Mouse (Mus musculus): ENCODE data around the gene C330007P06Rik.
"Not testable (repeated sequence)": the region's sequence is repeated elsewhere in the genome, so short reads cannot be mapped to it uniquely, and the experiment has no call there.

Gene C330007P06Rik

GRCm38 (mm10) chrX:36873765-36874164 is at the start of gene C330007P06Rik, which contains the start of gene Ube2a:
Gene C330007P06Rik, minus strand, starts transcription at chrX:36874111.
Gene Ube2a, plus strand, starts transcription at chrX:36873900.
- in situ Hi-C loops (cut with MboI; ENCODE audit: low pct_unique_long_range_greater_than_20kb in 1 of 2, low sequenced_read_pairs in 2 of 2, unreplicated experiment in 1 of 2) = no loop called here

- in situ Hi-C loops (cut with MboI; ENCODE audit: low pct_unique_long_range_greater_than_20kb in 1 of 2, low sequenced_read_pairs in 2 of 2, unreplicated experiment in 1 of 2) = no loop called here
Observed at GRCm38 (mm10) chrX:36921346-36921745, 47.4 kb upstream of the C330007P06Rik start.

GRCm38 (mm10) chrX:36917749-36918148 is 43.8 kb upstream of the C330007P06Rik start:
- in situ Hi-C loops (cut with MboI; ENCODE audit: low pct_unique_long_range_greater_than_20kb in 1 of 2, low sequenced_read_pairs in 2 of 2, unreplicated experiment in 1 of 2) = loop anchor here in 1 of 2 experiments (10.0 kb wide), 1 partner anchor 107 kb away; no protein-coding TSS in a partner anchor

GRCm38 (mm10) chrX:36911343-36911742 is 37.4 kb upstream of the C330007P06Rik start:
- in situ Hi-C loops (cut with MboI; ENCODE audit: low pct_unique_long_range_greater_than_20kb in 1 of 2, low sequenced_read_pairs in 2 of 2, unreplicated experiment in 1 of 2) = loop anchor here in 1 of 2 experiments (10.0 kb wide), 1 partner anchor 113 kb away; no protein-coding TSS in a partner anchor

GRCm38 (mm10) chrX:36906539-36906938 is 32.6 kb upstream of the C330007P06Rik start:
- in situ Hi-C loops (cut with MboI; ENCODE audit: low pct_unique_long_range_greater_than_20kb in 1 of 2, low sequenced_read_pairs in 2 of 2, unreplicated experiment in 1 of 2) = no loop called here

- in situ Hi-C loops (cut with MboI; ENCODE audit: low pct_unique_long_range_greater_than_20kb in 1 of 2, low sequenced_read_pairs in 2 of 2, unreplicated experiment in 1 of 2) = no loop called here
Observed at GRCm38 (mm10) chrX:36903115-36903768, 29.3 kb upstream of the C330007P06Rik start.

GRCm38 (mm10) chrX:36902321-36903114 is 28.6 kb upstream of the C330007P06Rik start, which contains the start of gene Nkrf:
Gene Nkrf, minus strand, starts transcription at chrX:36902899.
- in situ Hi-C loops (cut with MboI; ENCODE audit: low pct_unique_long_range_greater_than_20kb in 1 of 2, low sequenced_read_pairs in 2 of 2, unreplicated experiment in 1 of 2) = no loop called here

GRCm38 (mm10) chrX:36901655-36902054 is 27.7 kb upstream of the C330007P06Rik start:
- in situ Hi-C loops (cut with MboI; ENCODE audit: low pct_unique_long_range_greater_than_20kb in 1 of 2, low sequenced_read_pairs in 2 of 2, unreplicated experiment in 1 of 2) = no loop called here

GRCm38 (mm10) chrX:36898931-36899330 is 25.0 kb upstream of the C330007P06Rik start:
- in situ Hi-C loops (cut with MboI; ENCODE audit: low pct_unique_long_range_greater_than_20kb in 1 of 2, low sequenced_read_pairs in 2 of 2, unreplicated experiment in 1 of 2) = not testable (repeated sequence)

GRCm38 (mm10) chrX:36884719-36885118 is 10.8 kb upstream of the C330007P06Rik start:
- in situ Hi-C loops (cut with MboI; ENCODE audit: low pct_unique_long_range_greater_than_20kb in 1 of 2, low sequenced_read_pairs in 2 of 2, unreplicated experiment in 1 of 2) = loop anchor here in 1 of 2 experiments (5.0 kb wide), 1 partner anchor 52 kb away; no protein-coding TSS in a partner anchor

- in situ Hi-C loops (cut with MboI; ENCODE audit: low pct_unique_long_range_greater_than_20kb in 1 of 2, low sequenced_read_pairs in 2 of 2, unreplicated experiment in 1 of 2) = no loop called here
Observed at GRCm38 (mm10) chrX:36874704-36875128, 805 bp upstream of the C330007P06Rik start.

- in situ Hi-C loops (cut with MboI; ENCODE audit: low pct_unique_long_range_greater_than_20kb in 1 of 2, low sequenced_read_pairs in 2 of 2, unreplicated experiment in 1 of 2) = no loop called here
Observed at GRCm38 (mm10) chrX:36874178-36874696, 326 bp upstream of the C330007P06Rik start.

GRCm38 (mm10) chrX:36870372-36870771 is 3.5 kb downstream of the C330007P06Rik start:
- in situ Hi-C loops (cut with MboI; ENCODE audit: low pct_unique_long_range_greater_than_20kb in 1 of 2, low sequenced_read_pairs in 2 of 2, unreplicated experiment in 1 of 2) = no loop called here

- in situ Hi-C loops (cut with MboI; ENCODE audit: low pct_unique_long_range_greater_than_20kb in 1 of 2, low sequenced_read_pairs in 2 of 2, unreplicated experiment in 1 of 2) = no loop called here
Observed at GRCm38 (mm10) chrX:36864609-36865328, 9.1 kb downstream of the C330007P06Rik start.

- in situ Hi-C loops (cut with MboI; ENCODE audit: low pct_unique_long_range_greater_than_20kb in 1 of 2, low sequenced_read_pairs in 2 of 2, unreplicated experiment in 1 of 2) = no loop called here
Observed at GRCm38 (mm10) chrX:36863766-36864608, 9.9 kb downstream of the C330007P06Rik start.

GRCm38 (mm10) chrX:36852631-36853030 is 21.3 kb downstream of the C330007P06Rik start:
- in situ Hi-C loops (cut with MboI; ENCODE audit: low pct_unique_long_range_greater_than_20kb in 1 of 2, low sequenced_read_pairs in 2 of 2, unreplicated experiment in 1 of 2) = no loop called here

- in situ Hi-C loops (cut with MboI; ENCODE audit: low pct_unique_long_range_greater_than_20kb in 1 of 2, low sequenced_read_pairs in 2 of 2, unreplicated experiment in 1 of 2) = no loop called here
Observed at GRCm38 (mm10) chrX:36847152-36847551, 26.8 kb downstream of the C330007P06Rik start.
